Mouse (Mus musculus) spleen, adult 2 months (tissue): ENCODE results near the gene Atxn10.

Experiments
- CTCF ChIP-seq: fragments of 200-500 bp; IDR thresholded peaks from 2 replicates; pipeline ENCODE4 v1.5.1; 2011; ENCODE audit warnings: mild to moderate bottlenecking, inconsistent platforms; ENCODE audit not compliant: insufficient read depth, insufficient read length, insufficient replicate concordance; ENCODE audit errors: extremely low read depth
- POLR2A ChIP-seq: fragments of 200-500 bp; IDR thresholded peaks from 2 replicates; pipeline ENCODE4 v1.6.1; 2011; ENCODE audit warnings: low read depth, low read length, inconsistent platforms

GRCm38 (mm10) chr15:85303976-85304375 is 32.1 kb upstream of the Atxn10 start:
- TF ChIP-seq POLR2A: no peak
- no peak for TF ChIP-seq CTCF
